Mouse (Mus musculus) midbrain, embryonic 15.5 days (tissue): ENCODE results near the gene Alkbh7. TPM values are rescaled to one million over a fixed set of nuclear protein-coding genes. Genes with fewer than 3 reads are reported as not detected.
A peak's percentile ranks its signal among the peaks of the same experiment; 100 is the strongest.

Experiments
- ATAC-seq: fragments of 200-750 bp; cut with Nextera tagmentation; replicated peaks from 2 replicates; pipeline ENCODE4 v1.8.0; 2017; ENCODE audit warnings: moderate TSS enrichment
- H3K27ac ChIP-seq: fragments of 300-500 bp; sonication (generic); 2 replicates; pipeline ENCODE4 v1.5.1; 2015; ENCODE audit warnings: mild to moderate bottlenecking, inconsistent platforms
- H3K27me3 ChIP-seq: fragments of 300-500 bp; sonication (generic); replicated peaks from 2 replicates; pipeline ENCODE4 v1.6.1; 2015; ENCODE audit warnings: inconsistent platforms
- H3K36me3 ChIP-seq: fragments of 300-500 bp; sonication (generic); replicated peaks from 2 replicates; pipeline ENCODE4 v1.6.1; 2015; ENCODE audit warnings: inconsistent platforms
- H3K4me1 ChIP-seq: fragments of 300-500 bp; sonication (generic); 2 replicates; pipeline ENCODE4 v1.6.1; 2015; ENCODE audit warnings: inconsistent platforms
- H3K4me2 ChIP-seq: fragments of 300-500 bp; sonication (generic); 2 replicates; pipeline ENCODE4 v1.6.1; 2015; ENCODE audit warnings: inconsistent platforms, mild to moderate bottlenecking, moderate library complexity
- H3K4me3 ChIP-seq: fragments of 300-500 bp; sonication (generic); 2 replicates; pipeline ENCODE4 v1.5.1; 2015; ENCODE audit warnings: mild to moderate bottlenecking, inconsistent platforms
- H3K9ac ChIP-seq: fragments of 300-500 bp; sonication (generic); 2 replicates; pipeline ENCODE4 v1.6.1; 2015; ENCODE audit warnings: mild to moderate bottlenecking, inconsistent platforms
- H3K9me3 ChIP-seq: fragments of 300-500 bp; sonication (generic); 2 replicates; pipeline ENCODE4 v1.6.1; 2016; ENCODE audit warnings: inconsistent platforms
- WGBS: fragments of 180-500 bp; shearing (Covaris S2); methylation state at CpG from one replicate; pipeline ENCODE4 v1.1.7; 2015; ENCODE audit warnings: mixed read lengths; 5-methylcytosine and 5-hydroxymethylcytosine counted together
- polyA plus RNA-seq: library from polyadenylated mRNA; unstranded; fragments of >200 nt; fragmentation: Nextera tagmentation; extraction: Ambion mirVana; gene quantifications from 2 replicates; pipeline ENCODE4 v1.2.1, GENCODE M21; 2015

The Alkbh7 gene
- 53.2 and 57.1 TPM in 2 replicates for polyA plus RNA-seq

DNA sequence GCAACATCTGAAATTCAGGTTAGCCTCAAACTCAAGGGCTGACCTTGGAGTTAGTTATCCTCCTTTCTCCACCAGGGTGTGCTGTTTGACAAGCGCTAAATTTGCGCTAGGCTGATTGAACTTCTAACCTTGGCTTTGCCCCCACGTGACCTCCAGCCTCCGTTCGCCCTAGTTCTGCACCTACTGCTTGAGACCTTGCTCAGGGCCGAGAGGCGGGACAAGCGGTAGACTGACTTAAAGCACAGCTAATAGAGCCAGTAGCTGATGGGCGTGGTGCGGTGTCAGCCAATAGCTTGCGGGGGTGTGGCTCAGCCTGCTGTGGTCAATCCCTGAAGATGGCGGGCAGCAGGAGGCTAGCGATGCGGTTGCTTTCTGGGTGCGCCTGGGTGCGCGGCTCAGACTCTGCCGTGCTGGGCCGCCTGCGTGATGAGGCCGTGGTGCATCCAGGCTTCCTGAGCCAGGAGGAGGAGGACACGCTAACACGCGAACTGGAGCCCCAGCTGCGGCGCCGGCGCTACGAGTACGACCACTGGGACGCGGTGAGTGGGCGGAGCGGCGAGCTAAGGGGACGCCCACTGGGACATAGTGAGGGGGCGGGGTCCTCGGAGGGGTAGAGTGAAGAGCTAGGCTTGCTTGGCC lies at the start of gene Alkbh7:
Gene Alkbh7 (plus strand): TSS at position 311 of the 639 bp plus-strand sequence.
- Histone ChIP-seq H3K4me3 (peak within 1 kb of the TSS; percentile 79), H3K9me3 (no peaks in the 10 kb centered on the region), H3K9ac (peak within 1 kb of the TSS; percentile 84), H3K4me1 (peaks cover 15% of the 10 kb centered on the region), H3K27me3 (no peaks in the 10 kb centered on the region), H3K4me2 (peak within 1 kb of the TSS; percentile 57), H3K36me3 (peaks cover 33% of the 10 kb centered on the region), H3K27ac (peak within 1 kb of the TSS; percentile 86)
- ATAC-seq, result peak; percentile 98
- WGBS, result under 1% methylated on average over 38 of the region's 38 CpGs

- ATAC-seq, result no peak
- no peak overlapping the region for H3K9ac ChIP-seq
- no peak overlapping the region for H3K4me3 ChIP-seq
- H3K27ac ChIP-seq, result no peak overlapping the region
- no peak overlapping the region for H3K4me2 ChIP-seq
- no peaks in the 10 kb centered on the region for H3K36me3 ChIP-seq
- no peaks in the 10 kb centered on the region for H3K9me3 ChIP-seq
- WGBS, result 16% methylated on average over 3 of the region's 3 CpGs
- no peaks in the 10 kb centered on the region for H3K4me1 ChIP-seq
- no peaks in the 10 kb centered on the region for H3K27me3 ChIP-seq
Measured at GRCm38 (mm10) chr17:56950915-56951314, 46.2 kb upstream of the Alkbh7 start.

- H3K9me3 ChIP-seq, result no peaks in the 10 kb centered on the region
- no peaks in the 10 kb centered on the region for H3K27me3 ChIP-seq
- no peak overlapping the region for H3K9ac ChIP-seq
- no peak overlapping the region for H3K27ac ChIP-seq
- no peak overlapping the region for H3K4me3 ChIP-seq
- no peak overlapping the region for H3K4me2 ChIP-seq
- H3K4me1 ChIP-seq, result no peaks in the 10 kb centered on the region
- ATAC-seq, result no peak
- no peaks in the 10 kb centered on the region for H3K36me3 ChIP-seq
- 96% methylated on average over 1 of the region's 1 CpGs for WGBS
Measured at GRCm38 (mm10) chr17:56952639-56953038, 44.5 kb upstream of the Alkbh7 start.

DNA sequence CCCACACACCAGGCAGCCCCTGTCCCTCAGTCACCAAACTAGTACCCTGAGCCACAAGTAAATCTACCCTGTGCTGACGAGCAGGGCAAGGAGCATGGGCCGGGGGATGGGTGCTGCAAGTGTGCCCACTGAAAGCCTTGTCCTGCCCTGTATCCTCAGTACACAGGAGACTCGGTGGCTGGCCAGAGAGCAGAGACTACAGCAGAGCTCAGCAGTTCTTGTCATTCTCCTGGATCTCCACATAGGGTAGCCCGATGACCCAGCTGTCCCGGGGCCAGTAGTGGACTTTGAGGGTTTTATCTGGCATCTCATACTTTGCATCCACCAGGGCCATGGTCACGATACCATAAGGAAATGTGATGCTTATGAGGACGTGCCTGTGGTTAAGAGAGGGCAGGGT lies 42.3 kb upstream of the Alkbh7 start:
- H3K36me3 ChIP-seq, result no peaks in the 10 kb centered on the region
- no peak overlapping the region for H3K4me2 ChIP-seq
- no peaks in the 10 kb centered on the region for H3K9me3 ChIP-seq
- H3K27me3 ChIP-seq, result no peaks in the 10 kb centered on the region
- no peak overlapping the region for H3K4me3 ChIP-seq
- no peak overlapping the region for H3K27ac ChIP-seq
- no peak for ATAC-seq
- H3K9ac ChIP-seq, result no peak overlapping the region
- WGBS, result 87% methylated on average over 7 of the region's 7 CpGs
- H3K4me1 ChIP-seq, result no peaks in the 10 kb centered on the region

DNA sequence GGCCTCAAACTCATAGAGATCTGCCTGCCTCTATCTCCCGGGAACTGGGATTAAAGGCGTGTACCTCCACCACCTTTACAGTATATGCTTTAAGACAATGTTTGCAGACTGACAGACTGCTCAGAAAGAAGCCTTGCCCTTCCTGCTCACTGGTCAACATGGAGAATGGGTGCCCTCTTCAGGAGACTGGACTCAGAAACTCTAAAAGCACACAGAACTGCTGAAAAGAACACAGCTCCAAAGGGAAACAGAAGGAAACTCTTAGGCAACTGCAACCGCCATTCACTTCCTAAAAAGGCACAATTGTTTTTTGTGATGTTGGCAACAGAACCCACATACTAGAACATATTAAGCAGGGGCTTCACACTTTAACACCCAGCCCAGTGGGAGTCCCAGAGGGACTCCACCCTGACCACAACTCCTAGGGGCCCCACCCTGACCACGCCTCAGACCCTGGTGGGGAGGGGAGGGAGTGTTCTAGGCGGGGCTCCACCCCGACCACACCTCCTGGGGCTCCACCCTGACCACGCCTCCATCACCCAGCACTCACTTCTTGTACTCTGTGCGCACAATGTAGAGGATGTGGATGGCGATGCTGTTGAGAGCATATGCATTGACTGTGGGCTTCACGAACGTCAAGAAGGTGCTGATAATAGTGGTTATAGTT lies 39.2 kb upstream of the Alkbh7 start:
- Histone ChIP-seq H3K27me3 (no peaks in the 10 kb centered on the region), H3K27ac (no peak overlapping the region), H3K36me3 (no peaks in the 10 kb centered on the region), H3K9ac (no peak overlapping the region), H3K4me1 (no peaks in the 10 kb centered on the region), H3K9me3 (no peaks in the 10 kb centered on the region), H3K4me3 (no peak overlapping the region), H3K4me2 (no peak overlapping the region)
- no peak for ATAC-seq
- WGBS, result 39% methylated on average over 11 of the region's 11 CpGs

DNA sequence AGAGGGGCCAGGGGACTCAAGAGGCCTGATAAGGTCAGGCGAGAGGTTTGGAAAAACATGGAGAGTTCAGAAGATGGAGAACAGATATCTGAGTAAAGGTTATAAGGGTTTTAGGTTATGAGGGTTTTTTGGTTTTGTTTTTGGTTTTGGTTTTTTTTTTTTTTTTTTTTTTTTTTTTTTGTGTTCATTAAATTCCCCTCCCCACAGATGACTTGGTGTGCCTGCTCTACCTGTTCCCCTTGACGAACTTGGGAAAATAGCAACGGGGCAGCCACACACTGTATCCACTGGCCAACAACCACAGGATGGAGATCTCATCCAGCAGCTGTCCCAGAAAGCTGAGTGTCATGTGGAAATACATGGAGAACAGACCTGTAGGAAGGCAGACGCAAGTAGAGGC lies 38.5 kb upstream of the Alkbh7 start:
- H3K36me3 ChIP-seq, result no peaks in the 10 kb centered on the region
- no peak overlapping the region for H3K27ac ChIP-seq
- no peak overlapping the region for H3K4me2 ChIP-seq
- H3K9me3 ChIP-seq, result no peaks in the 10 kb centered on the region
- no peak overlapping the region for H3K9ac ChIP-seq
- no peaks in the 10 kb centered on the region for H3K4me1 ChIP-seq
- ATAC-seq, result no peak
- 77% methylated on average over 4 of the region's 4 CpGs for WGBS
- H3K4me3 ChIP-seq, result no peak overlapping the region
- no peaks in the 10 kb centered on the region for H3K27me3 ChIP-seq

DNA sequence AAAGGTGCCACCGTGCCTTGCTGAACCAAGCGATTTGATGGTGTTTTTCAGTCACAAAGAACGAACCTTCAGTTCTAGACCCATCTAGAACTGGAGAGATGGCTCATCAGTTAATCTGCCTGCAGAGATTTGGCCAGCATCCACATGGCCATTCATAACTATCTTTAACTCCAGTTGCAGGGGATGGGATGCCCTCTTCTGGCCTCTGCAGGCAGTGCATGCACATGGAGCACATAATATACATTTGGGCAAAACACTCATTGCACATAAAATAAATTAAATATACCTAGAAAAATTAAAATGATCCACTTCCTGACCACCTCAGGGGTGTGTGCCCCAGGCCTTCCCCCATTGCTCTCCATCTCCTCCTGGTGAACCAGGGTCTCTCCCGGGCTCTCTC lies 35.3 kb upstream of the Alkbh7 start:
- Histone ChIP-seq H3K4me2 (no peak overlapping the region), H3K36me3 (no peaks in the 10 kb centered on the region), H3K4me3 (no peak overlapping the region), H3K4me1 (no peaks in the 10 kb centered on the region), H3K9me3 (no peaks in the 10 kb centered on the region), H3K27me3 (no peaks in the 10 kb centered on the region), H3K27ac (no peak overlapping the region), H3K9ac (no peak overlapping the region)
- no peak for ATAC-seq
- WGBS, result 91% methylated on average over 4 of the region's 4 CpGs

DNA sequence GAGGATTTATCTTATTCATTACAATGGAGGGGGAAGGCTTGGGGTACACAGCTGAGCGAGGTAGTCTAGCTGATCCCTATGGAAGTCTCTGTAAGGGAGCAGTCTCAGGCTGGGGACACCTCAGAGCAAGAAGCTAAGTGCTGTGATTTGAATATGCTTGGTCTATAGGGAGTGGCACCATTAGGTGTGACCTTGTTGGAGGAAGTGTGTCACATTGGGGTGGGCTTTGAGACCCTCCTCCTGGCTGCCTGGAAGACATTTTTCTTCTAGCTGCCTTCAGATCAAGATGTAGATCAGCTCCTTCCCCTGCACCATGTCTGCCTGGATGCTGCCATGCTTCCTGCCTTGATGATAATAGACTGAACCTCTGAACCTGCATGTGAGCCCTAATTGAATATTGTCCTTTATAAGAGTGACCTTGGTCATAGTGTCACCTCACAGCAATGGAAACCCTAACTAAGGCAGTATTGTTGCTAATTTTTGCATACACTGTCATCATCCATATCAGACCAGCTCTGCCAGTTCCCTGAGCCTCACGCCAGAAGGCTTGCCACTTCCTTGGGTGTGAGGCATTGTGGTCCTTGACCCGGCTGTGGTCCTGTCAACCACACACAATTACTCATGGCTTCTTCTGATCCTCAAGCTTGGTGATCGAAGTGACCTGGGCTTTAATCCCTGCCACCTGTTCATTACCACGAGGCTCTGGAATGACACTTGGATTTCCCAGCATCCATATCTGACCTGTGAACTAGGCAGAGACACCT lies 34.3 kb upstream of the Alkbh7 start:
- Histone ChIP-seq H3K27ac (no peak overlapping the region), H3K27me3 (no peaks in the 10 kb centered on the region), H3K36me3 (no peaks in the 10 kb centered on the region), H3K4me2 (no peak overlapping the region), H3K4me1 (no peaks in the 10 kb centered on the region), H3K9ac (no peak overlapping the region), H3K9me3 (no peaks in the 10 kb centered on the region), H3K4me3 (no peak overlapping the region)
- ATAC-seq, result no peak
- 78% methylated on average over 5 of the region's 5 CpGs for WGBS

GRCm38 (mm10) chr17:56963646-56964045 lies 33.5 kb upstream of the Alkbh7 start:
- no peak for ATAC-seq
- WGBS, result 81% methylated on average over 6 of the region's 6 CpGs
- no peaks in the 10 kb centered on the region for H3K36me3 ChIP-seq
- no peak overlapping the region for H3K4me2 ChIP-seq
- no peak overlapping the region for H3K27ac ChIP-seq
- H3K9me3 ChIP-seq, result no peaks in the 10 kb centered on the region
- H3K4me1 ChIP-seq, result no peaks in the 10 kb centered on the region
- no peaks in the 10 kb centered on the region for H3K27me3 ChIP-seq
- no peak overlapping the region for H3K4me3 ChIP-seq
- H3K9ac ChIP-seq, result no peak overlapping the region

- Histone ChIP-seq H3K4me3 (no peak overlapping the region), H3K27me3 (no peaks in the 10 kb centered on the region), H3K36me3 (no peaks in the 10 kb centered on the region), H3K4me1 (no peaks in the 10 kb centered on the region), H3K9ac (no peak overlapping the region), H3K9me3 (no peaks in the 10 kb centered on the region), H3K27ac (no peak overlapping the region), H3K4me2 (no peak overlapping the region)
- ATAC-seq, result no peak
- WGBS, result 71% methylated on average over 3 of the region's 3 CpGs
Measured at GRCm38 (mm10) chr17:56969321-56969720, 27.8 kb upstream of the Alkbh7 start.

DNA sequence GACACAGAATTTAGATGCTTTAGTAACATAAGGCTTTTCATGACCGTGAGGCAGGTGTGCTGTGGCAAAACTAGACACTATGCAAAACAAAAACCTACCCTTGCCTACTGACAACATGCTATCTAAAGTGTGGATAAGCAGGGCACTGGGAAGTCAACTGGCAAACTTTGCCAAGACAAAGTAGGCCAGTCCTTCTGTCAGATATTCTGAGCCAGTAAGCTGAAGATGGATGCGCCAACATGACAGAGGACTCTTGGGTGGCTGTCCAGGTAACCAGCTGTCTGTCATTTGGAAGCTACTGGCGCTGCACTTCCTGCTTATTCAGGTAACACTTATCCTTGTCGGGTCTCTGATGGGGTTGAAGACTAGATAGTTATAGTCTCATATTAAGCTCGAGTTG lies 27.1 kb upstream of the Alkbh7 start:
- no peak overlapping the region for H3K27ac ChIP-seq
- no peaks in the 10 kb centered on the region for H3K27me3 ChIP-seq
- no peak overlapping the region for H3K4me3 ChIP-seq
- 71% methylated on average over 5 of the region's 5 CpGs for WGBS
- no peak for ATAC-seq
- no peaks in the 10 kb centered on the region for H3K36me3 ChIP-seq
- H3K4me2 ChIP-seq, result no peak overlapping the region
- H3K4me1 ChIP-seq, result no peaks in the 10 kb centered on the region
- no peak overlapping the region for H3K9ac ChIP-seq
- no peaks in the 10 kb centered on the region for H3K9me3 ChIP-seq

DNA sequence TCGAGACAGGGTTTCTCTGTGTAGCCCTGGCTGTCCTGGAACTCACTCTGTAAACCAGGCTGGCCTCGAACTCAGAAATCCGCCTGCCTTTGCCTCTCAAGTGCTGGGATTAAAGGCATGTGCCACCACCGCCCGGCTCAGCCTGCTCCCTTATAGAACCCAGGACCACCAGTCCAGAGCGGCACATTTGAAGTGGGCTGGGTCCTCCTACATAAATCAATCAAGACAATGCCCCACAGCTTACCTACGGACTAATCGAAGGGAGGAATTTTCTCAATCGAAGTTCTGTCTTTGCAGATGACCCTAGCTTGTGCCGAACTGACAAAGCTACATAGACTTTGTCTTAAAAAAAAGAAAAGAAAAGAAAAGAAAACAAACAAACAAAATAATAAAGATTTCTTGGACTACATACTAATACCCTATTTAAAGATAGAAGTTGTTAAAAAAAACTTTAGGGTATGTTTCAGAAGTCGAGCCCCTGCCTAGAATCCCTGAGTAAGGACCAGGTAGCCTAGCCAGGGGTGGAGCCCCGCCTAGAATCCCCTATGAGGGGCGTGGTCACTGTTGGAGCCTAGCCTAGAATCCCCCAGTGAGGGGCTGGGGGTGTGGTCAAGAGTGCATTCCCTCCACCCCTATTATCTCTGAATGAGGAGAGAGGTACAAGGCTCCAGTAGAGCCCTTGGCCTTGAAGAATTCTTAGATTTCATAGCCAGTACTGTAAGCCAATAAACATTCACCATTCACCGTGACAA lies 23.0 kb upstream of the Alkbh7 start:
- no peaks in the 10 kb centered on the region for H3K27me3 ChIP-seq
- H3K27ac ChIP-seq, result no peak overlapping the region
- ATAC-seq, result no peak
- no peaks in the 10 kb centered on the region for H3K4me1 ChIP-seq
- no peaks in the 10 kb centered on the region for H3K36me3 ChIP-seq
- H3K9me3 ChIP-seq, result no peaks in the 10 kb centered on the region
- H3K9ac ChIP-seq, result no peak overlapping the region
- H3K4me2 ChIP-seq, result no peak overlapping the region
- 70% methylated on average over 14 of the region's 14 CpGs for WGBS
- H3K4me3 ChIP-seq, result no peak overlapping the region
